7 mouse cellular contexts compared by ENCODE assay signal in the genomic region with DNA sequence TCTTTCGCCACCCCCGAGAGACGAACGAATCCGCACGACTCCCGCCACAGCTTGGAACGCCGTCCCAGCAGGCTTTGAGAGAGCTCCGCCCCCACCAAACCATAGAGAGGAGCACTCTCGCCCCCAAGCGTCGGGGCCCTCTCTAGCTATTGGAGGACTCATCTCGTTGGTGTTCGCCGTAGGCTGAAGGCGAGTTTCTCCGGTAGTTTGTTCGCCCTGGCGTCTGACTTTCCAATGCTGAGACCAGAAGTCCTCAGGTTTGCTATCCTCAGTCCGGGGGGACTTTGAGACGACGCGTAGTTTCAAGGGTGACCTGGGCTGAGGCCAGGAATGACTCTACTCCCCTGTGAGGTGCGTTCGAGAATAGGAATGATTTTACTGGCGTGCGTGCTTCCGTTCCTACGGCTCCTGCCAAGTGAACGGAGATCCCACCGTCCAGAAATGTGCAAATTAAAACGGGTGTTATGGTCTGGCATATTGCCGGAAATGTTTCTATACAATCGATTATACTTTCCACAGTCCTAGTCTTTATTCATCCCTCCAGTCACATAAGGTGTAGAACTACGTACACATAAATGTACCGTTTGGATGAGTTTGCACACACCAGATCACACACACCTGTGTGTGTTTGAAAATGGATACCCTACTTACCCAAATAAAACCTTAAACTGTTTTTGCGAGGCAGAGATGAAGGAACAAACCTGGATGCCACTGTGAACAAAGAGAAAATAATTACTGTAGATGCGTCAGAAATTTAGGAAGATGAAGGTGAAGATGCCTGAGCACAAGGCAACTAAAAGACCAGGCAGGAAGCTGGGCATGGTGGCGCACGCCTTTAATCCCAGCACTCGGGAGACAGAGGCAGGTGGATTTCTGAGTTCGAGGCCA. TPM values are rescaled to one million over a fixed set of nuclear protein-coding genes. Genes with fewer than 3 reads are reported as not detected.
DNase-seq lines count a peak whose midpoint lies in the region; ATAC-seq lines count a peak whose summit lies in the region.

A gene (minus strand): TSS at position 76 of the 888 bp plus-strand sequence.
A gene (plus strand): TSS at position 169 of the 888 bp plus-strand sequence.

- H3K36me3 ChIP-seq in intestine, embryonic 15.5 days = no peaks in the 10 kb centered on the region
- peaks cover 8% of the 10 kb centered on the region; the same call in 1 of the 2 replicates for H3K36me3 ChIP-seq in midbrain, embryonic 10.5 days

- no peaks in the 10 kb centered on the region for H3K4me1 ChIP-seq in intestine, embryonic 15.5 days (replicated peaks)
- H3K4me1 ChIP-seq in midbrain, embryonic 10.5 days = peaks cover 15% of the 10 kb centered on the region

- intact Hi-C loops in gastrocnemius, postnatal 36 days (cut with DNase I) = loop anchor here (2.0 kb wide), 1 partner anchor 66 kb away; a partner anchor contains a TSS
- intact Hi-C loops in left cerebral cortex, postnatal 25 days (cut with DNase I) = loop anchor here (2.0 kb wide), 1 partner anchor 66 kb away; a partner anchor contains a TSS

- peak within 1 kb of the TSS; percentile 87 for H3K4me3 ChIP-seq in intestine, embryonic 15.5 days (replicated peaks)
- H3K4me3 ChIP-seq in midbrain, embryonic 10.5 days = peak within 1 kb of the TSS; percentile 80

- peak within 1 kb of the TSS; percentile 72 for H3K9ac ChIP-seq in intestine, embryonic 15.5 days

- WGBS in intestine, embryonic 15.5 days = 2% methylated on average over 43 of the region's 43 CpGs
- 5% methylated on average over 43 of the region's 43 CpGs for WGBS in midbrain, embryonic 10.5 days

- no peaks in the 10 kb centered on the region for H3K9me3 ChIP-seq in intestine, embryonic 15.5 days
- no peaks in the 10 kb centered on the region for H3K9me3 ChIP-seq in midbrain, embryonic 10.5 days (replicated peaks)

- no peaks in the 10 kb centered on the region for H3K27me3 ChIP-seq in intestine, embryonic 15.5 days (replicated peaks)
- no peaks in the 10 kb centered on the region for H3K27me3 ChIP-seq in midbrain, embryonic 10.5 days (ENCODE audit: low read depth, poor library complexity, severe bottlenecking)

- H3K27ac ChIP-seq in intestine, embryonic 15.5 days = peak within 1 kb of the TSS; percentile 71
- peak within 1 kb of the TSS; percentile 91 for H3K27ac ChIP-seq in midbrain, embryonic 10.5 days (replicated peaks)

- peak; percentile 98 for ATAC-seq in intestine, embryonic 15.5 days

- H3K4me2 ChIP-seq in intestine, embryonic 15.5 days (replicated peaks) = peak within 1 kb of the TSS; percentile 64

- DNase-seq in adrenal gland, adult 2 months = peak; percentile 92
- DNase-seq in embryo, embryonic 11.5 days (ENCODE audit: low read depth, low spot score) = peak; percentile 91
- DNase-seq in gastrocnemius, postnatal 36 days = peak; percentile 82 to 88
- DNase-seq in left cerebral cortex, postnatal 25 days (ENCODE audit: low spot score in 2 of 2) = peak; percentile 88 to 92
- DNase-seq in midbrain, embryonic 10.5 days (ENCODE audit: low spot score) = peak; percentile 91
- peak; percentile 86 for DNase-seq in right cerebral cortex, postnatal 4 days

RNA-seq across cellular contexts. Expression of the first gene that starts in this region (rescaled TPM):
- 1 to 10 TPM; 1.6 to 1.8 TPM for total RNA-seq in adrenal gland, adult 2 months (2021)
- 0.16 and 0.39 TPM in 2 replicates for polyA plus RNA-seq in adrenal gland, adult 2 months (2012; rRNA removed)
- total RNA-seq in gastrocnemius, postnatal 36 days (2021) = under 1 TPM; 0.18 to 0.20 TPM
- polyA plus RNA-seq in intestine, embryonic 15.5 days (2015; fragmentation: Nextera tagmentation; extraction: Ambion mirVana) = 16.3 and 17.2 TPM in 2 replicates
- total RNA-seq in left cerebral cortex, postnatal 25 days (2021) = 1 to 10 TPM; 1.1 to 1.4 TPM
- 38.1 and 44.1 TPM in 2 replicates for polyA plus RNA-seq in midbrain, embryonic 10.5 days (2016; fragmentation: Nextera tagmentation; extraction: Ambion mirVana)

RNA-seq across cellular contexts. Expression of the second gene that starts in this region (rescaled TPM):
- total RNA-seq in adrenal gland, adult 2 months (2021) = 1 to 10 TPM; 3.9 to 4.6 TPM
- polyA plus RNA-seq in adrenal gland, adult 2 months (2012; rRNA removed) = 0.09 and 0.22 TPM in 2 replicates
- total RNA-seq in gastrocnemius, postnatal 36 days (2021) = 1 to 10 TPM; 2.0 to 3.1 TPM
- 10.2 and 11.0 TPM in 2 replicates for polyA plus RNA-seq in intestine, embryonic 15.5 days (2015; fragmentation: Nextera tagmentation; extraction: Ambion mirVana)
- 1 to 10 TPM; 5.4 to 6.1 TPM for total RNA-seq in left cerebral cortex, postnatal 25 days (2021)
- polyA plus RNA-seq in midbrain, embryonic 10.5 days (2016; fragmentation: Nextera tagmentation; extraction: Ambion mirVana) = 11.2 and 11.3 TPM in 2 replicates

Comparison
In these comparisons a context has a peak if more than half of its experiments do, and no peak if none do; other contexts are left out.
1. Peak in every context shown above with its lines: DNase-seq, ATAC-seq, H3K4me3 ChIP-seq and H3K27ac ChIP-seq.
2. RNA of the first gene that starts in this region (polyA plus RNA-seq): 38.1 to 44.1 TPM in midbrain, embryonic 10.5 days and 16.3 to 17.2 TPM in intestine, embryonic 15.5 days; 0.16 to 0.39 TPM in adrenal gland, adult 2 months; every median in the first group is over 10 times any median in the second.